Mouse (Mus musculus): ENCODE results near the gene Myl3. TPM values are rescaled to one million over a fixed set of nuclear protein-coding genes. Genes with fewer than 3 reads are reported as not detected.

Gene Myl3
- polyA plus RNA-seq, 1 experiment from 2014 or later = 1.1 TPM

- Histone ChIP-seq H3K9ac (ENCODE audit: low read depth, low read length) (no peak within 1 kb of the TSS), H3K27me3 (replicated peaks; ENCODE audit: control insufficient read depth, insufficient read depth, low read length) (no peaks in the 10 kb centered on the region), H3K4me2 (ENCODE audit: low read length) (no peak within 1 kb of the TSS), H3K4me1 (ENCODE audit: control insufficient read depth, insufficient read depth, low read depth, low read length) (no peaks in the 10 kb centered on the region), H3K4me3 (ENCODE audit: low read length) (no peak within 1 kb of the TSS), H3K27ac (ENCODE audit: low read depth, low read length) (no peak within 1 kb of the TSS), H3K36me3 (ENCODE audit: control insufficient read depth, insufficient read depth, low read length) (no peaks in the 10 kb centered on the region), H3K9me3 (ENCODE audit: control insufficient read depth, low read length) (no peaks in the 10 kb centered on the region)
- no peak for ATAC-seq
- WGBS = 57% methylated on average over 18 of the region's 18 CpGs
Measured at GRCm38 (mm10) chr9:110813789-110814188, 72.1 kb downstream of the Myl3 start, which contains the start of gene Prss44. Prss44 (plus strand) TSS chr9:110813994.

Other genes with a start within 250 kb of the Myl3 start
- 28.0 and 28.8 TPM in 2 replicates for gene Setd2, start 209.3 kb upstream of the Myl3 start, polyA plus RNA-seq (2015; fragmentation: Nextera tagmentation; extraction: Ambion mirVana)
- gene Nradd, start 117.4 kb upstream of the Myl3 start, polyA plus RNA-seq (2015; fragmentation: Nextera tagmentation; extraction: Ambion mirVana) = 25.8 and 30.1 TPM in 2 replicates
- gene Nbeal2, start 87.7 kb upstream of the Myl3 start, polyA plus RNA-seq (2015; fragmentation: Nextera tagmentation; extraction: Ambion mirVana) = 3.2 and 4.8 TPM in 2 replicates
- gene Ccdc12, start 85.4 kb upstream of the Myl3 start, polyA plus RNA-seq (2015; fragmentation: Nextera tagmentation; extraction: Ambion mirVana) = 88.5 and 101 TPM in 2 replicates
- gene Pth1r, start 5.3 kb downstream of the Myl3 start, polyA plus RNA-seq (2015; fragmentation: Nextera tagmentation; extraction: Ambion mirVana) = 12.3 and 13.6 TPM in 2 replicates
- gene Prss42, start 56.3 kb downstream of the Myl3 start, polyA plus RNA-seq (2015; fragmentation: Nextera tagmentation; extraction: Ambion mirVana) = not detected in 2 replicates
- gene Prss44, start 72.1 kb downstream of the Myl3 start, polyA plus RNA-seq (2015; fragmentation: Nextera tagmentation; extraction: Ambion mirVana) = not detected in 2 replicates
- gene Prss43, start 84.8 kb downstream of the Myl3 start, polyA plus RNA-seq (2015; fragmentation: Nextera tagmentation; extraction: Ambion mirVana) = 0.06 TPM in 1 of 2 replicates, not detected in the other
- gene Prss45, start 92.7 kb downstream of the Myl3 start, polyA plus RNA-seq (2015; fragmentation: Nextera tagmentation; extraction: Ambion mirVana) = 0.12 and 0.29 TPM in 2 replicates
- not detected in 2 replicates for gene Prss46, start 102.6 kb downstream of the Myl3 start, polyA plus RNA-seq (2015; fragmentation: Nextera tagmentation; extraction: Ambion mirVana)
- 0.49 and 0.71 TPM in 2 replicates for gene Prss50, start 116.1 kb downstream of the Myl3 start, polyA plus RNA-seq (2015; fragmentation: Nextera tagmentation; extraction: Ambion mirVana)
- 2.1 and 2.7 TPM in 2 replicates for gene Als2cl, start 138.0 kb downstream of the Myl3 start, polyA plus RNA-seq (2015; fragmentation: Nextera tagmentation; extraction: Ambion mirVana)
- 5.2 and 6.2 TPM in 2 replicates for gene Tmie, start 138.3 kb downstream of the Myl3 start, polyA plus RNA-seq (2015; fragmentation: Nextera tagmentation; extraction: Ambion mirVana)
- gene Fam240a, start 175.0 kb downstream of the Myl3 start, polyA plus RNA-seq (2015; fragmentation: Nextera tagmentation; extraction: Ambion mirVana) = not detected in 2 replicates
- 0.20 and 0.28 TPM in 2 replicates for gene Tdgf1, start 204.3 kb downstream of the Myl3 start, polyA plus RNA-seq (2015; fragmentation: Nextera tagmentation; extraction: Ambion mirVana)
- 1.1 and 1.2 TPM in 2 replicates for gene Lrrc2, start 209.7 kb downstream of the Myl3 start, polyA plus RNA-seq (2015; fragmentation: Nextera tagmentation; extraction: Ambion mirVana)
- gene Rtp3, start 248.7 kb downstream of the Myl3 start, polyA plus RNA-seq (2015; fragmentation: Nextera tagmentation; extraction: Ambion mirVana) = not detected in 2 replicates